10 mouse cellular contexts compared by ENCODE assay signal in genomic region chr1:131659512-131660085, GRCm38 (mm10). TPM values are rescaled to one million over a fixed set of nuclear protein-coding genes. Genes with fewer than 3 reads are reported as not detected.
"Had no signal": no experiment of that assay in that cellular context is flagged by ENCODE, and none has a peak within 500 bp of the region (broad histone marks: within the 10 kb centered on the region; RNA-seq: fewer than 3 reads in every experiment).

No protein-coding gene starts in this region.

- H3K4me3 ChIP-seq: left cerebral cortex, adult 2 months; midbrain, embryonic 12.5 days had no signal

- H3K9ac ChIP-seq: liver, embryonic 14.5 days; midbrain, embryonic 12.5 days had no signal

- H3K4me1 ChIP-seq: midbrain, embryonic 12.5 days had no signal

- H3K9me3 ChIP-seq: midbrain, embryonic 12.5 days had no signal

- H3K27me3 ChIP-seq: midbrain, embryonic 12.5 days had no signal

- DNase-seq: kidney, postnatal 25 days; lung, adult 18-20 months; right cerebral cortex, adult 18-20 months; right cerebral cortex, postnatal 25 days; thymus, postnatal 4 days had no signal

- H3K36me3 ChIP-seq: midbrain, embryonic 12.5 days had no signal

- ATAC-seq: midbrain, embryonic 16.5 days had no signal

- H3K27ac ChIP-seq: left cerebral cortex, adult 2 months; liver, embryonic 14.5 days; midbrain, embryonic 12.5 days had no signal

- H3K4me2 ChIP-seq: midbrain, embryonic 12.5 days had no signal

RNA-seq across cellular contexts. Expression of gene Ctse, which starts 21.5 kb away (rescaled TPM):
- polyA plus RNA-seq: midbrain, embryonic 16.5 days; neural tube, embryonic 14.5 days had no signal
